Mouse (Mus musculus) liver, embryonic 12.5 days (tissue): ENCODE measurements around the gene Stfa1. TPM values are rescaled to one million over a fixed set of nuclear protein-coding genes. Genes with fewer than 3 reads are reported as not detected.
"Not testable (repeated sequence)": the region's sequence is repeated elsewhere in the genome, so short reads cannot be mapped to it uniquely, and the experiment has no call there.

ENCODE experiments used
- ATAC-seq: fragments of 200-750 bp; cut with Nextera tagmentation; 2 replicates; pipeline ENCODE4 v1.8.0; 2017; ENCODE audit warnings: moderate number of reproducible peaks, mild to moderate bottlenecking, moderate library complexity
- H3K27ac ChIP-seq: fragments of 300-500 bp; sonication (generic); 2 replicates; pipeline ENCODE4 v1.5.1; 2016; ENCODE audit warnings: mild to moderate bottlenecking
- H3K27me3 ChIP-seq: fragments of 300-500 bp; sonication (generic); replicated peaks from 2 replicates; pipeline ENCODE4 v1.6.1; 2016; ENCODE audit warnings: mild to moderate bottlenecking, moderate library complexity
- H3K36me3 ChIP-seq: fragments of 300-500 bp; sonication (generic); 2 replicates; pipeline ENCODE4 v1.6.1; 2016; ENCODE audit warnings: mild to moderate bottlenecking, moderate library complexity
- H3K4me1 ChIP-seq: fragments of 300-500 bp; sonication (generic); 2 replicates; pipeline ENCODE4 v1.6.1; 2016
- H3K4me2 ChIP-seq: fragments of 300-500 bp; sonication (generic); 2 replicates; pipeline ENCODE4 v1.6.1; 2016; ENCODE audit warnings: mild to moderate bottlenecking, moderate library complexity
- H3K4me3 ChIP-seq: fragments of 300-500 bp; sonication (generic); 2 replicates; pipeline ENCODE4 v1.5.1; 2016; ENCODE audit warnings: mild to moderate bottlenecking, moderate library complexity
- H3K9ac ChIP-seq: fragments of 300-500 bp; sonication (generic); 2 replicates; pipeline ENCODE4 v1.6.1; 2016; ENCODE audit warnings: mild to moderate bottlenecking, moderate library complexity
- H3K9me3 ChIP-seq: fragments of 300-500 bp; sonication (generic); replicated peaks from 2 replicates; pipeline ENCODE4 v1.6.1; 2016; ENCODE audit warnings: mild to moderate bottlenecking, moderate library complexity
- WGBS: fragments of 180-500 bp; shearing (Covaris S2); methylation state at CpG from one replicate; pipeline ENCODE4 v1.1.7; 2016; ENCODE audit not compliant: insufficient replicate concordance; 5-methylcytosine and 5-hydroxymethylcytosine counted together
- polyA plus RNA-seq: library from polyadenylated mRNA; unstranded; fragments of >200 nt; fragmentation: Nextera tagmentation; extraction: Ambion mirVana; gene quantifications from 2 replicates; pipeline ENCODE4 v1.2.1, GENCODE M21; 2016

The Stfa1 gene
- polyA plus RNA-seq, result 80.5 and 92.3 TPM in 2 replicates

DNA sequence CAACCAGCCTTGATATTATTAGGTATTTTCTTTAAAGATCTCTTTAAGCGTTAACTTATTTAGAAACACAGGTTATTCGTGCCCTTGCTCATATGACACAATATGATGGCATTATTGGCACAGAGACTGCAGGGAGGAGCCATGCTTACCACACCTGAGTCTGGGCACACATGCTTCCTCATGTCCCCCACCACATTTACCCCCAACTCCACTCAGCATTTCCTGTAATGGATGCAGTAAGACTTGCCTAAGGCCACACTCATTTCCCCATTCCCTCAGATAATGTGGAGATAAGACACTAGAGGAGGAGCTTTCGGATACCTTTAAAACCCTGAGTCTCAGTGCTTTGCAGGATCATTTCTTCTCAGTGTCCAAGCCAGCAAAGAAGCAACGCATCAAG lies at the start of gene Stfa1:
TSS of gene Stfa1 (plus strand) at position 156 of the 400 bp plus-strand sequence.
- WGBS, result 68% methylated on average over 4 of the region's 4 CpGs

GRCm38 (mm10) chr16:36260585-36260984 lies 16.2 kb upstream of the Stfa1 start:
- not testable (repeated sequence) for H3K27me3 ChIP-seq, H3K4me3 ChIP-seq, H3K4me1 ChIP-seq, H3K9me3 ChIP-seq, H3K36me3 ChIP-seq, ATAC-seq, H3K9ac ChIP-seq, H3K27ac ChIP-seq, H3K4me2 ChIP-seq

More for the DNA sequence above, at the start of gene Stfa1:
- ATAC-seq, H3K4me2 ChIP-seq, H3K36me3 ChIP-seq, H3K9ac ChIP-seq, H3K27ac ChIP-seq, H3K4me3 ChIP-seq, H3K4me1 ChIP-seq, H3K9me3 ChIP-seq, H3K27me3 ChIP-seq: not testable (repeated sequence)

DNA sequence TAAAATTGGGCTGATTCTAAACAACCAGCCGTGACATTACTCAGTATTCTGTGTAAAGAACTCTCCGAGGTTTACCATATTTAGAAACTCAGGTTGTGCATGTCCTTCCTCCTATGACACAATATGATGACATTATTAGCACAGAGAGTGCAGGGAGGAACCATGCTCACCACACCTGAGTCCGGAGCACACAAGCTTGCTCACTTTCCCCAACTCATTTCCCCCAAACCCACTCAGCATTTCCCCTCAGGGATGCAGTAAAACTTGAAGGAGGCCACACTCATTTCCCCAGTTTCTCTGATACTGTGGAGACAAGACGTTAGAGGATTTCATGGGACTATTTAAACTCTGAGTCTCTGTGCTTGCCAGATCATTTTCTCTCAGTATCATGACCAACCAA lies 12.4 kb downstream of the Stfa1 start:
- H3K27me3 ChIP-seq, result no peaks in the 10 kb centered on the region
- H3K4me1 ChIP-seq, result no peaks in the 10 kb centered on the region
- 49% methylated on average over 4 of the region's 4 CpGs for WGBS
- no peak overlapping the region for H3K9ac ChIP-seq
- H3K36me3 ChIP-seq, result no peaks in the 10 kb centered on the region
- ATAC-seq, result no peak
- no peak overlapping the region for H3K4me2 ChIP-seq
- H3K27ac ChIP-seq, result no peak overlapping the region
- no peak overlapping the region for H3K4me3 ChIP-seq
- H3K9me3 ChIP-seq, result no peaks in the 10 kb centered on the region

DNA sequence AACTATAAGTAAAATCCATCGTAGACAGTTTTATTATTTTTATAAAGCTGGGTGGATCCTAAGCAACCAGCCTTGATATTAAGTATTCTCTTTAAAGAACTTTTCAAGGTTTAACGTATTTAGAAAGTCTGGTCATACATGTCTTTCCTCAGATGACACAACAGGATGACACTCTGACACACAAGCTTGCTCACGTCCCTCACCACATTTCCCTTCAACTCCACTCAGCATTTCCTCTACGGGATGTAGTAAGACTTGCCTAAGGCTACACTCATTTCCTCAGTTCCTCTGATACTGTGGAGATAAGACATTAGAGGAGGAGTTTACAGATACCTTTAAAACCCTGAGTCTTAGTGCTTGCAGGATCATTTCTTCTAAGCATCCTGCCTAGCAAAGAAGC lies 30.9 kb downstream of the Stfa1 start:
- no peak overlapping the region for H3K4me3 ChIP-seq
- no peaks in the 10 kb centered on the region for H3K4me1 ChIP-seq
- H3K9me3 ChIP-seq, result no peaks in the 10 kb centered on the region
- H3K27me3 ChIP-seq, result no peaks in the 10 kb centered on the region
- no peak overlapping the region for H3K4me2 ChIP-seq
- no peak for ATAC-seq
- 32% methylated on average over 4 of the region's 4 CpGs for WGBS
- no peak overlapping the region for H3K27ac ChIP-seq
- no peaks in the 10 kb centered on the region for H3K36me3 ChIP-seq
- no peak overlapping the region for H3K9ac ChIP-seq

GRCm38 (mm10) chr16:36316111-36316510 lies 39.4 kb downstream of the Stfa1 start:
- not testable (repeated sequence) for H3K27ac ChIP-seq, H3K27me3 ChIP-seq, H3K4me2 ChIP-seq, H3K36me3 ChIP-seq, H3K4me3 ChIP-seq, H3K9ac ChIP-seq, H3K9me3 ChIP-seq, ATAC-seq, H3K4me1 ChIP-seq
- whole genome bisulfite sequencing, result 66% methylated on average over 6 of the region's 6 CpGs

GRCm38 (mm10) chr16:36319286-36319685 lies 42.5 kb downstream of the Stfa1 start:
- Histone ChIP-seq H3K9me3 (no peaks in the 10 kb centered on the region), H3K9ac (no peak overlapping the region), H3K4me2 (no peak overlapping the region), H3K4me3 (no peak overlapping the region), H3K36me3 (no peaks in the 10 kb centered on the region), H3K27ac (no peak overlapping the region), H3K4me1 (no peaks in the 10 kb centered on the region), H3K27me3 (no peaks in the 10 kb centered on the region)
- no peak for ATAC-seq

DNA sequence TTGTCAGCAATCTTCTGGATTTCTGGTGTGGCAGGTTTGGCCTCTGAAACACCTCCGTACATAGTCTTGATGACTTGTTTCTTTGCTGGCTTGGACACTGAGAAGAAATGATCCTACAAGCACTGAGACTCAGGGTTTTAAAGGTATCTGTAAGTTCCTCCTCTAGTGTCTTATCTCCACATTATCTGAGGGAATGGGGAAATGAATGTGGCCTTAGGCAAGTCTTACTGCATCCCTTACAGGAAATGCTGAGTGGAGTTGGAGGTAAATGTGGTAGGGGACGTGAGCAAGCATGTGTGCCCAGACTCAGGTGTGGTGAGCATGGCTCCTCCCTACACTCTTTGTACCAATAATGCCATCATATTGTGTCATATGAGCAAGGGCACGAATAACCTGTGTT lies 57.5 kb downstream of the Stfa1 start, which contains the start of gene BC117090:
TSS of gene BC117090 (minus strand) at position 101 of the 400 bp plus-strand sequence.
- Histone ChIP-seq H3K9ac (no peak within 1 kb of the TSS), H3K9me3 (no peaks in the 10 kb centered on the region), H3K36me3 (no peaks in the 10 kb centered on the region), H3K27ac (no peak within 1 kb of the TSS), H3K4me1 (no peaks in the 10 kb centered on the region), H3K4me3 (no peak within 1 kb of the TSS), H3K4me2 (no peak within 1 kb of the TSS), H3K27me3 (no peaks in the 10 kb centered on the region)
- ATAC-seq, result no peak
- 35% methylated on average over 3 of the region's 3 CpGs for WGBS

Other genes starting within 250 kb of the Stfa1 start
- 3.6 and 4.0 TPM in 2 replicates for gene Wdr5b, start 235.8 kb upstream of the Stfa1 start, polyA plus RNA-seq
- gene Fam162a, start 205.4 kb upstream of the Stfa1 start, polyA plus RNA-seq, result 242 and 259 TPM in 2 replicates
- gene Ccdc58, start 205.3 kb upstream of the Stfa1 start, polyA plus RNA-seq, result 73.2 and 79.9 TPM in 2 replicates
- not detected in 2 replicates for gene Csta1, start 145.7 kb upstream of the Stfa1 start, polyA plus RNA-seq
- gene Stfa2l1, start 120.1 kb upstream of the Stfa1 start, polyA plus RNA-seq, result 8.1 and 13.6 TPM in 2 replicates
- 31.9 and 37.4 TPM in 2 replicates for gene Gm5483, start 92.7 kb upstream of the Stfa1 start, polyA plus RNA-seq
- 0.75 and 0.81 TPM in 2 replicates for gene Gm5416, start 66.5 kb upstream of the Stfa1 start, polyA plus RNA-seq
- 1.1 and 1.4 TPM in 2 replicates for gene 2010005H15Rik, start 55.5 kb upstream of the Stfa1 start, polyA plus RNA-seq
- not detected in 2 replicates for gene BC117090, start 57.4 kb downstream of the Stfa1 start, polyA plus RNA-seq
- 74.3 and 86.6 TPM in 2 replicates for gene BC100530, start 90.8 kb downstream of the Stfa1 start, polyA plus RNA-seq
- gene Stfa2, start 131.5 kb downstream of the Stfa1 start, polyA plus RNA-seq, result 4.4 and 5.3 TPM in 2 replicates
- gene Stfa3, start 178.4 kb downstream of the Stfa1 start, polyA plus RNA-seq, result 12.4 and 14.7 TPM in 2 replicates